Mouse (Mus musculus) heart, postnatal 4 days (tissue): ENCODE measurements around the gene Daam1. TPM values are rescaled to one million over a fixed set of nuclear protein-coding genes. Genes with fewer than 3 reads are reported as not detected.

Experiments used
- DNase-seq: peaks from one replicate; pipeline ENCODE4 v3.0.0; 2021
- total RNA-seq, 2 experiments: library from RNA; stranded (reverse); gene quantifications; 2 replicates each; pipeline ENCODE4 v1.2.3; 2021

Daam1 gene
- total RNA-seq, 2 experiments from 2014 or later = 88.8 to 92.1 TPM

GRCm38 (mm10) chr12:72001811-72002210, 170.9 kb downstream of the Daam1 start:
- DNase-seq = no peak

- no peak for DNase-seq
Measured at GRCm38 (mm10) chr12:72005307-72005706, 174.4 kb downstream of the Daam1 start.

- DNase-seq = no peak
Measured at GRCm38 (mm10) chr12:72007656-72008055, 176.8 kb downstream of the Daam1 start.

- DNase-seq = no peak
Measured at GRCm38 (mm10) chr12:72009051-72009902, 178.4 kb downstream of the Daam1 start.

- DNase-seq = no peak
Measured at GRCm38 (mm10) chr12:72011404-72011803, 180.5 kb downstream of the Daam1 start.

GRCm38 (mm10) chr12:72012126-72012525, 181.2 kb downstream of the Daam1 start:
- DNase-seq = no peak

GRCm38 (mm10) chr12:72013711-72014354, 183.0 kb downstream of the Daam1 start:
- no peak for DNase-seq

GRCm38 (mm10) chr12:72014355-72014776, 183.5 kb downstream of the Daam1 start:
- no peak for DNase-seq

- no peak for DNase-seq
Measured at GRCm38 (mm10) chr12:72015296-72015695, 184.4 kb downstream of the Daam1 start.

- no peak for DNase-seq
Measured at GRCm38 (mm10) chr12:72020285-72020684, 189.4 kb downstream of the Daam1 start.

- peak; percentile 38 for DNase-seq
Measured at GRCm38 (mm10) chr12:72021543-72021942, 190.7 kb downstream of the Daam1 start.

GRCm38 (mm10) chr12:72022790-72023189, 191.9 kb downstream of the Daam1 start:
- DNase-seq = no peak

- no peak for DNase-seq
Measured at GRCm38 (mm10) chr12:72023572-72023971, 192.7 kb downstream of the Daam1 start.

GRCm38 (mm10) chr12:72025275-72025795, 194.5 kb downstream of the Daam1 start:
- DNase-seq = no peak

- peak; percentile 55 for DNase-seq
Measured at GRCm38 (mm10) chr12:72031171-72031570, 200.3 kb downstream of the Daam1 start.

GRCm38 (mm10) chr12:72031794-72032193, 200.9 kb downstream of the Daam1 start:
- DNase-seq = peak; percentile 64

- no peak for DNase-seq
Measured at GRCm38 (mm10) chr12:72036097-72036661, 205.3 kb downstream of the Daam1 start.

- DNase-seq = no peak
Measured at GRCm38 (mm10) chr12:72037049-72037448, 206.2 kb downstream of the Daam1 start.

- DNase-seq = no peak
Measured at GRCm38 (mm10) chr12:72038866-72039265, 208.0 kb downstream of the Daam1 start.

GRCm38 (mm10) chr12:72039501-72039900, 208.6 kb downstream of the Daam1 start:
- no peak for DNase-seq

- no peak for DNase-seq
Measured at GRCm38 (mm10) chr12:72041238-72041637, 210.4 kb downstream of the Daam1 start.
